Mouse (Mus musculus) neural tube, embryonic 13.5 days (tissue): ENCODE data around the gene Selenom. TPM values are rescaled to one million over a fixed set of nuclear protein-coding genes. Genes with fewer than 3 reads are reported as not detected.

Experiments used
- ATAC-seq: fragments of 200-750 bp; cut with Nextera tagmentation; 2 replicates; pipeline ENCODE4 v1.8.0; 2017; ENCODE audit warnings: low read depth, mild to moderate bottlenecking, moderate TSS enrichment, moderate library complexity
- H3K27ac ChIP-seq: fragments of 300-500 bp; sonication (generic); replicated peaks from 2 replicates; pipeline ENCODE4 v1.5.1; 2015; ENCODE audit warnings: moderate library complexity, mild to moderate bottlenecking, inconsistent platforms
- H3K27me3 ChIP-seq: fragments of 300-500 bp; sonication (generic); 2 replicates; pipeline ENCODE4 v1.6.1; 2015; ENCODE audit warnings: mild to moderate bottlenecking, inconsistent platforms
- H3K36me3 ChIP-seq: fragments of 300-500 bp; sonication (generic); 2 replicates; pipeline ENCODE4 v1.6.1; 2015; ENCODE audit warnings: mild to moderate bottlenecking, inconsistent platforms
- H3K4me1 ChIP-seq: fragments of 300-500 bp; sonication (generic); replicated peaks from 2 replicates; pipeline ENCODE4 v1.6.1; 2015; ENCODE audit warnings: inconsistent platforms
- H3K4me2 ChIP-seq: fragments of 300-500 bp; sonication (generic); 2 replicates; pipeline ENCODE4 v1.6.1; 2015; ENCODE audit warnings: inconsistent platforms, mild to moderate bottlenecking, moderate library complexity
- H3K4me3 ChIP-seq: fragments of 300-500 bp; sonication (generic); 2 replicates; pipeline ENCODE4 v1.5.1; 2015; ENCODE audit warnings: mild to moderate bottlenecking, inconsistent platforms
- H3K9ac ChIP-seq: fragments of 300-500 bp; sonication (generic); 2 replicates; pipeline ENCODE4 v1.6.1; 2015; ENCODE audit warnings: moderate library complexity, mild to moderate bottlenecking, inconsistent platforms
- H3K9me3 ChIP-seq: fragments of 300-500 bp; sonication (generic); 2 replicates; pipeline ENCODE4 v1.6.1; 2016; ENCODE audit warnings: inconsistent platforms
- WGBS: fragments of 180-500 bp; shearing (Covaris S2); methylation state at CpG from one replicate; pipeline ENCODE4 v1.1.7; 2015; 5-methylcytosine and 5-hydroxymethylcytosine counted together
- polyA plus RNA-seq: library from polyadenylated mRNA; unstranded; fragments of >200 nt; fragmentation: Nextera tagmentation; extraction: Ambion mirVana; gene quantifications from 2 replicates; pipeline ENCODE4 v1.2.1, GENCODE M21; 2015

The Selenom gene
- polyA plus RNA-seq, 1 experiment from 2014 or later, result 83.6 TPM

DNA sequence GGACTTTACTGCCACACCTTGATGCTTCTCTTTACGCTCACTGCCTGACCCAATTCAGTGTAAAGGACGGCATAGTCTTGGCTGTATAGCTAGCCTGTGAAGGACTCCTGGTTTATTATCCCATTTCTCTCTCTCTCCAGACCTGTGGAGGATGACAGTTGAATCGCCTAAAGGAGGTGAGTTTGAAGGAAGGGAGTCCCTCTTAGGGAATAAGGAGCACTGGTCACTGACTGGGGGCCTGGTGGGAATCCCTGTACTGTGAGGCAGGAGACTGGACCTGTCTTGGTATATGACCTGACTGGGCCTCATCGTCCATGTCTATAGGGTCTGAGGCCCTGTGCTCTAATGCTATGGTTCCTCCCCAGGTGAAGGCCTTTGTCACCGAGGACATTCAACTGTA lies 1.6 kb downstream of the Selenom start:
- peak overlapping the region; percentile 73 for H3K4me2 ChIP-seq
- no peak overlapping the region for H3K27ac ChIP-seq
- H3K36me3 ChIP-seq, result no peaks in the 10 kb centered on the region
- no peak overlapping the region for H3K4me3 ChIP-seq
- peaks cover 36% of the 10 kb centered on the region for H3K27me3 ChIP-seq
- WGBS, result 76% methylated on average over 5 of the region's 5 CpGs
- ATAC-seq, result no peak
- no peaks in the 10 kb centered on the region for H3K9me3 ChIP-seq
- no peak overlapping the region for H3K9ac ChIP-seq
- peaks cover 41% of the 10 kb centered on the region for H3K4me1 ChIP-seq

DNA sequence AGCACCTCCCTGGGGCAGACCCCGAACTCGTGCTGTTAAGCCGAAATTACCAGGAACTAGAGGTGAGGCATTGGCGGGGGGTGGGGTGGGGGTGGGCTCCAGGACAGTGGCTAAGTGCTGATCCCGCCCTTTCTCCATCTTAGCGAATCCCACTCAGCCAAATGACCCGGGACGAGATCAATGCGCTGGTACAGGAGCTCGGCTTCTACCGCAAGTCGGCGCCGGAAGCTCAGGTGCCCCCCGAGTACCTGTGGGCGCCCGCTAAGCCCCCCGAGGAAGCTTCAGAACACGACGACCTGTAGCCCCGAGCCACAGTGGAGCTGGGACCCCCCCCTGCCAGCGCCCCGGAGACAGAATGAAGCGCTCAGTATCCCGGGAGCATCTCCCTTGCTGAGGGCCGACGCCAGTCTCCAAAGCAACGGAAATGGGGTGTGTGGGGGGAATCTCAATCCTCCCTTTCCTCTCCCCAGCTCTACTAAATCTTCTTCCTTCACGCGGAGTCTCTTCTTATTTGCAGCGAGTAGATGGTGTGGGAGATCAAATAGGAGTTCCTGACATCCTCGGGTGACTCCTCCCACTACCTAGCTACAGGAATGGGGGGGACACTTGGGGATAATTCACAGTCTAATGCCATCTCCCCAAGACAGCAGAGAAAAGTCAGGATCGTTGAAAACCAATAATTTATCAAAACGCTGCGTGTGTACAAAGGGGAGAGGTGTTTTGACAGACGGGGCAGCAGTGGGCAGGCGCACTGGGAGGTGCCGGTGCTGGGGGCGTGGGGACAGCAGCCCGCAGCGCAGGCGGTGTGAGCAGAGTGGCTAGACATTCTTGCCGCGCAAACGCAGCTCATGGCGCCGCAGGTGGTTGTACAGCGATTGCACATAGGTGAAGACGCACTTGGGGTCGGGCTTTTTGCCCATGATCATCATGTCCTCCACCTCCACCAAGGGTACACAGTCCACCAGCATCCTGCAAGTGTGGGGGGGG lies 2.7 kb downstream of the Selenom start:
- Histone ChIP-seq H3K4me3 (peak overlapping the region; percentile 37), H3K4me1 (peaks cover 41% of the 10 kb centered on the region), H3K9ac (peak overlapping the region; percentile 46), H3K27ac (no peak overlapping the region), H3K36me3 (no peaks in the 10 kb centered on the region), H3K9me3 (no peaks in the 10 kb centered on the region), H3K27me3 (peaks cover 36% of the 10 kb centered on the region), H3K4me2 (peak overlapping the region; percentile 73)
- WGBS, result 1% methylated on average over 50 of the region's 50 CpGs
- peak; percentile 17; the same call in 1 of the 2 replicates for ATAC-seq

DNA sequence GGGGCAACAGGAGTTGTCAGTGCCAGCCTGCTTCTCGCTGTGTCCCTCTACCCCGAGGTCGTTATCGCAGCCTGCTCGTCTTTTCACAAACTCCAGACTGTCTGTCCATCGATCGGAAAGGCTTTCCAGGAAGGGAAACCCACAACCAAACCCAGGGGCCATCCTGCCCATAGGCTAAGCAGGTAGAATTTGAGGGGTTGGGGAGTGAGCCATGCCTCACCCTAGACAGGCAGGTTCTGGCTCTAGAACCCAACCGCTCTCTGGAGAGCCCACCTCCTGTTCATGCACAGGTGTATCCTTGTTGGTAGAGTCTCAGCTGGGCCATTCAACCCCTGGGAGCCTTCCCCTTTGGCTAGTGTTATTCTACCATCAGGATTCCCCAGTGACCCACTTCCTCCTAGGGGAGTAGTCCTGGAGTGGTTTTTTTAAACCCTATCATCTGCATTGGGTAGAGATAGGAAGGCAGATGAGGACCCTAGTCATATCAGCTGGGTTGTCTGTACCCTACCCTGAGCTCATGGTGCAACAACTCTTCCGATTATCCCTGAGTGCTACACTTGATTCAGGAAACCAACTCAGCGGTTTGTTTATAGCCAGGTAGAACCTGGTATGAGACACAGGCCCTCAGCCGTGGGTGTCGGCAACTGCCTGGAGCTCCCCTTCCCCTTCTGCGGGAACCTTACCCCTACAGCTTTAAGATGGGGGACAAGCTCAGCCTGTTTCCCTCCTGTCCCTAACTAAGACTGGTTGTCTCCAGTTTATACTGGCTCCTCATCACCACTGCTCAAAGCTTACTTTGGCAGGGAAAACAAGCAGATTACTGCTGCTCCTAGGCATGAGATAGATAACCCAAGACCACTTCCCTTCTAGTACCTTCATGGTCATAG lies 3.6 kb downstream of the Selenom start:
- no peak overlapping the region for H3K9ac ChIP-seq
- peaks cover 36% of the 10 kb centered on the region for H3K27me3 ChIP-seq
- H3K4me3 ChIP-seq, result peak overlapping the region; percentile 37
- peaks cover 41% of the 10 kb centered on the region for H3K4me1 ChIP-seq
- H3K9me3 ChIP-seq, result no peaks in the 10 kb centered on the region
- WGBS, result 59% methylated on average over 13 of the region's 13 CpGs
- ATAC-seq, result peak; percentile 5; the same call in 1 of the 2 replicates
- H3K27ac ChIP-seq, result no peak overlapping the region
- H3K4me2 ChIP-seq, result peak overlapping the region; percentile 73
- 0 out of 2 replicates have a peak, but pooled peaks cover 8% of the 10 kb centered on the region for H3K36me3 ChIP-seq

DNA sequence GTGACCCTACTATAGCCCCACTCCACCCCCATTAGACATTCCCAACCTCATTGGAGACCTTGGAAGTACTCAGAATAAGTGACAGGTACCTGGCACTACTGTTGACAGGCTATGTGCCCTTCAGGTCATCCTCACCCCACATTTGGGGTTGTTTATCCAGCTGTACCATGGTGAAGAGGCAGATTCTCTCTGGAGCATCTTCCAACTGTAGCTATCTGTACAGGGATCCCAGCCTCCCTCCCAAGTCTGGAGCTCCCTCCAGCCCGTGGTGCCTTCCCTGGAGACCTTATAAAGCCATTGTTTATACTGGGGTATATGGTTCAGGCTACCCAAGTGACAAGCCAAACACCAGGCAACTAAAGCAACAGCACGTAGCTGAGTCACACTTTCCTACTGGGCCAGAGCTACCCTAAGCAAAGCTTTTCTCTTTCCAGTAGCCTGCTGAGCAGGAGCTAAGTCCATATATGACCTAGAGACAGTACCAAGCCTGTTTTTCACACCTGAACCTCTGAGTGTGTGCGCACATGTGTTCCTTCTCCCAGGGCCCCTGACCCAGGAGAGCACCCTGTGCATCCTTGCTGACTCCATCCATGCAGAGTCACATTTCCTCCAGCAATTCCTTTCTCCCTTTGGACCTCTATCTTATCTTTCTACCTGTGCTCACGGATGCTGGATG lies 4.7 kb downstream of the Selenom start:
- no peak for ATAC-seq
- no peak overlapping the region for H3K4me2 ChIP-seq
- peaks cover 36% of the 10 kb centered on the region for H3K27me3 ChIP-seq
- no peaks in the 10 kb centered on the region for H3K9me3 ChIP-seq
- WGBS, result 81% methylated on average over 4 of the region's 4 CpGs
- no peak overlapping the region for H3K9ac ChIP-seq
- no peak overlapping the region for H3K27ac ChIP-seq
- 0 out of 2 replicates have a peak, but pooled peaks cover 8% of the 10 kb centered on the region for H3K36me3 ChIP-seq
- no peak overlapping the region for H3K4me3 ChIP-seq
- H3K4me1 ChIP-seq, result peaks cover 35% of the 10 kb centered on the region

DNA sequence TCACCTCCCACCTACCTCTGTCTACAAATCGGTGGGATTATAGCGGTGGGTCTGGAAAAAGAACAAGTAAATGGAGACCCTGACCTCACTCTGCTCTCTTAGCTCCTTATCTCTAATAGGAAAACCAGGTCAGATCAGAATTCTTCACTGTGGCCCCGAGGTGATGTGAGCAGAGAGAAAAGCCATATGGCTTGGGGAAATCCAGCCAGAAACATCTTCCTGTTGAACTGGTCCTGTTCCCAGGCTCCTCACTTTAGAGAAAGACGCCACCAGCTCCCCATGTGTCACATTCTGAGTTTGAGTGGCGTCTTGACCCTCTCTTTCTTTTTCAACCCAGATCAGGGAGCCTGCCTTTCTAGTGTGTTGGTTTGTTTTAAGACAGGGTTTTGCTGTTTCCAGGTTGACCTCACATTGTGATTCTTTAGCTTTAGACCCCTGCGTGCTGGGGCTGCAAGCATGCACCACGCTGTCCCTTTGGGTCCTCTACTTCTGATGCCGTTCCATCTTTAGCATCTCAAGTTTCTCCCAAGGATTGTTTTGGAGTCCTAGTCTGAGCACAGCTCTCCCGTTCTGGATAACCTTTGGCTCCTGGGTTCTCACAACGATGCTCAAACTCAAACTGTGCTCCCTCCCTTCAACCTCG lies 5.4 kb downstream of the Selenom start:
- Histone ChIP-seq H3K4me1 (peaks cover 32% of the 10 kb centered on the region), H3K36me3 (0 out of 2 replicates have a peak, but pooled peaks cover 15% of the 10 kb centered on the region), H3K4me3 (no peak overlapping the region), H3K4me2 (no peak overlapping the region), H3K9me3 (no peaks in the 10 kb centered on the region), H3K27me3 (peaks cover 36% of the 10 kb centered on the region), H3K9ac (no peak overlapping the region), H3K27ac (no peak overlapping the region)
- ATAC-seq, result no peak
- WGBS, result 90% methylated on average over 11 of the region's 11 CpGs

DNA sequence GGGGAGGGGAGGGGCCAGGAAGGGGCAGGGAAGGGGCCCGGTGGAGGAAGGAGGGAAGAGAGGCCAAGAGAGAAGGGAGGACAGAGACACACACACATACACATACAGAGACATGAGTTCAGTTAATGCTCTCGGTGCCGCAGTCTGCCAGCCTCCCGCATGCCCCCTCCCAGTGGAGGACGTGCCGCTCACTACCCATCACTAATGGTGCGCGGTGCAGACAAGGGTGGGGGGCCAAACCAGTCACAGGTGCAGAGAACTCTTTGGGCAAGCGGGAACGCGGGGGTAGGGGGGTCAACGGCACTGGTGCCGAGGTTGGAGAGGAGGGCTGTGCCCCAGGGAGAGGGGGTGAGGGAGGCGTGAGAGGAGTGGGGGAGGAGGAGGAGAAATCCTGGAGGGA lies 6.4 kb downstream of the Selenom start:
- H3K27ac ChIP-seq, result no peak overlapping the region
- H3K4me2 ChIP-seq, result no peak overlapping the region
- ATAC-seq, result no peak
- 80% methylated on average over 13 of the region's 14 CpGs for WGBS
- no peak overlapping the region for H3K9ac ChIP-seq
- H3K4me3 ChIP-seq, result no peak overlapping the region
- no peaks in the 10 kb centered on the region for H3K9me3 ChIP-seq
- peaks cover 21% of the 10 kb centered on the region for H3K4me1 ChIP-seq
- 0 out of 2 replicates have a peak, but pooled peaks cover 17% of the 10 kb centered on the region for H3K36me3 ChIP-seq
- H3K27me3 ChIP-seq, result peaks cover 28% of the 10 kb centered on the region

DNA sequence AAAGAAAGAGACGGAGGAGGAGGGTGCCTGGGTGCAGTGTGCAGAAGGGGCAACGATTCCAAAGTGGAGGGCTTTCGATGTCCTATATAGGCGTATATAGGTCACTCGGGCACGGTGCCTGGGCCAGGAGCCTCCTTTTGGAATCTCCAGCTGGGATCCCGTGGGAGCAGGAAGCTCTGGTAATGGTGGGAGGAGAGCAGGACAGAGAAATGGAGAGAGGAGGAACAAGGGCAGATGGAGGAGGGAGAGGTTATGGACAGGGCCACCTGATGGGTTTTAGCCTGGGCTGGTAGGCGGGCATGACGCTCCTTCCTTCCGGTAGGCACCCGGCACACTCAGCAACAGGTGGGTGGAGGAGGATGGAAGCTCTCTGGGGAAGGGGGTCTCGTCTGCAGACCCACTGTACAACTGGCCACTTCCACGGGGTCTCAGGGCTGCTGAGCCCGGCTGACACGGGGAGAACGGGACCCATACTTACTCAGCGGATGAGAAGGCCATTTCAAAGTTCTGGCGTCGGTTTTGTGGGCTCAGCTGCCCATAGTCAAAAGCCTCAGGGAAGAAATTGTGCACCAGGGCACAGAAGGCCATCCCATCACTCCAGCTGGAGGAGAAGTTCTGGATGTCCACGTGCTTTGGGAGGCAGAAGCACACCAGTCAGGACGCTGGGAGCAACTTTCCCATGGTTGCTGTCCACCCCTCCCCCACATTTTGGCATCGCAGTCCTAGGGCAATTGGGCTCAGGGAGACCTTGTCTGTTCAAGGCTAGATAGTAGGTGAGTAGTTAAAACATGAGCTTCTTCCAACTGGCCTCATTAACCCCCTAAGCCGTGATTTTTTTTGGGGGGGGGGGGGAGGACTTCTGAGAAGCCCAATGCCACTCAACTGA lies 7.1 kb downstream of the Selenom start:
- WGBS, result 88% methylated on average over 23 of the region's 23 CpGs
- Histone ChIP-seq H3K4me2 (no peak overlapping the region), H3K4me1 (peaks cover 15% of the 10 kb centered on the region), H3K4me3 (no peak overlapping the region), H3K27me3 (peaks cover 21% of the 10 kb centered on the region), H3K27ac (no peak overlapping the region), H3K9ac (no peak overlapping the region), H3K36me3 (0 out of 2 replicates have a peak, but pooled peaks cover 17% of the 10 kb centered on the region), H3K9me3 (no peaks in the 10 kb centered on the region)
- ATAC-seq, result no peak

DNA sequence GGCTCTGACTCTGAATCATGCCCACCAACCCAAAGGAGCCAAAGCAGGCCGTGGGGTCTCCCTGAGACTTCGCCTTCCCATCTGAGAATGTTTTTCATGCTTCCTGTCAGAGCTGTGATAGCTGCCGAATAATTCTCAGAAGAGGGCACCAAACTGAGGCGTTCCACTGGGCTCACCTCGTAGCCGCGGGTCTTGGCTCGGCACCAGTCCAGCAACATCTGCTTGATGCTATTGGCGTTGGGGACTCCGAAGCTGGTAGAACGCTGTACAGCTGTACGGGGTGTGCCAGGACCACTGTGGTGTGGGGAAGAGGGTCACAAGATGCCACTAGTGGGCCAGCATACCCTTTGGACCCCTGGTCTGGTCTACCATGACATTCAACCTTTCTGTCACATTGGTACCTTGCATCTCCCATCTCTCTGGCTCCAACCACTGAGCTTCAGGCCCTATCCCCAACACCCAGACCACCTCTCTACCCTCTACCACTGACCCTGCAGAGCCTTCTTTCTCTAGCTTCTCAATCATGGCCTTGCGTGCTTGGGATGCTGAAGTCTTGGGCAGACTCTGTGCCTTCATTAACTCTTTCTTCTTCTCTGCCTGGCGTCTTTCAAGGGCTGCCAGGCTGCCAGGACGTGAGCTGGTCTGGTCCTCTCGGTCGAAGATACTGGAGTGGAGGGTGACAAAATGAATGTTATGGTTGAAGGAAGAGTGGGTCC lies 8.0 kb downstream of the Selenom start:
- H3K4me2 ChIP-seq, result no peak overlapping the region
- H3K36me3 ChIP-seq, result 0 out of 2 replicates have a peak, but pooled peaks cover 17% of the 10 kb centered on the region
- H3K4me3 ChIP-seq, result no peak overlapping the region
- peaks cover 14% of the 10 kb centered on the region for H3K27me3 ChIP-seq
- no peak overlapping the region for H3K9ac ChIP-seq
- no peak for ATAC-seq
- no peak overlapping the region for H3K27ac ChIP-seq
- 95% methylated on average over 17 of the region's 17 CpGs for WGBS
- no peaks in the 10 kb centered on the region for H3K9me3 ChIP-seq
- peaks cover 7% of the 10 kb centered on the region for H3K4me1 ChIP-seq

DNA sequence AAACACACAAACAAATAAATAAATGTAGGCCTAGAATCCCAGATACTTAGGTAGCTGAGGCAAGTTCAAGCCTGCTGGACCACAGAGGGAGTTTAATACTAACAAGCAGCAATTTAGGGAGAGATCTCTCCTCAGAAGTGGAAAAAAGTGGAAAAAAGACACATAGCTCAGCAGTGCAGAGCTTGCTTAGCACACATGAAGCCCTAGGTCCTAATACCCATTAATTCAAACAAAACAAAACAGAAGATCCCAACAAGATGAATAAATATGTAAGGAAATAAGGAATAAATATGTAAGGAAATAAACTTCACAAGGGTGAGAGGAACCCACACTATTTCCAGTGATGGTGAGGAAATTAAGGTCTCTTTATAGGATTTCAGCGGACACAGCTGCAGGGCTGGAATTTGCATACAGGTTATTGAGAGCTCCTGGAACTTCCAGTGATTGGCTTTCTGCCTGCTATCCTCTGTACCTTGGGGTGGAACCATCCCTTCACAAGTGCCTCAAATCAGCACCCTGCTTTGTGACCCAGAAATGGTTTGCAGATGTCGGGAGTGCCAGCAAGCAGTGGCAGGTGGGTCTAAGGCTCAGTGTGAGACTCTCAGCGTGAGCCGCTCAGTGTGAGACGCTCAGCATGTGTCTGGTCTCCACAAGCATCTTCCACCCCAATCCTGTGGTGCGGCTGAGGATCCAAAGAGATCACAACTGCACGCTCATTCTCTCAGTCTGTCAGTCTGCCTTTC lies 9.5 kb downstream of the Selenom start:
- no peak overlapping the region for H3K4me3 ChIP-seq
- ATAC-seq, result no peak
- H3K27ac ChIP-seq, result no peak overlapping the region
- H3K4me1 ChIP-seq, result no peaks in the 10 kb centered on the region
- no peak overlapping the region for H3K4me2 ChIP-seq
- no peaks in the 10 kb centered on the region for H3K27me3 ChIP-seq
- no peaks in the 10 kb centered on the region for H3K9me3 ChIP-seq
- WGBS, result 89% methylated on average over 7 of the region's 7 CpGs
- H3K36me3 ChIP-seq, result 0 out of 2 replicates have a peak, but pooled peaks cover 17% of the 10 kb centered on the region
- no peak overlapping the region for H3K9ac ChIP-seq
